Mouse (Mus musculus) embryonic facial prominence, embryonic 12.5 days (tissue): ENCODE measurements around the gene Cdc37l1. TPM values are rescaled to one million over a fixed set of nuclear protein-coding genes. Genes with fewer than 3 reads are reported as not detected.

Source experiments
- ATAC-seq: fragments of 200-750 bp; cut with Nextera tagmentation; 2 replicates; pipeline ENCODE4 v1.8.0; 2017; ENCODE audit not compliant: insufficient number of reproducible peaks, insufficient read depth, low FRiP score, low TSS enrichment
- H3K27ac ChIP-seq: fragments of 300-500 bp; sonication (generic); 2 replicates; pipeline ENCODE4 v1.5.1; 2016; ENCODE audit warnings: mild to moderate bottlenecking
- H3K27me3 ChIP-seq: fragments of 300-500 bp; sonication (generic); 2 replicates; pipeline ENCODE4 v1.6.1; 2016; ENCODE audit warnings: mild to moderate bottlenecking, moderate library complexity
- H3K36me3 ChIP-seq: fragments of 300-500 bp; sonication (generic); 2 replicates; pipeline ENCODE4 v1.6.1; 2016; ENCODE audit warnings: mild to moderate bottlenecking
- H3K4me1 ChIP-seq: fragments of 300-500 bp; sonication (generic); 2 replicates; pipeline ENCODE4 v1.6.1; 2016
- H3K4me2 ChIP-seq: fragments of 300-500 bp; sonication (generic); replicated peaks from 2 replicates; pipeline ENCODE4 v1.6.1; 2016; ENCODE audit warnings: mild to moderate bottlenecking, moderate library complexity
- H3K4me3 ChIP-seq: fragments of 300-500 bp; sonication (generic); 2 replicates; pipeline ENCODE4 v1.5.1; 2016; ENCODE audit warnings: mild to moderate bottlenecking
- H3K9ac ChIP-seq: fragments of 300-500 bp; sonication (generic); 2 replicates; pipeline ENCODE4 v1.6.1; 2016; ENCODE audit warnings: mild to moderate bottlenecking, moderate library complexity
- H3K9me3 ChIP-seq: fragments of 300-500 bp; sonication (generic); 2 replicates; pipeline ENCODE4 v1.6.1; 2016; ENCODE audit warnings: mild to moderate bottlenecking, moderate library complexity
- WGBS: fragments of 180-500 bp; shearing (Covaris S2); methylation state at CpG from one replicate; pipeline ENCODE4 v1.1.7; 2016; 5-methylcytosine and 5-hydroxymethylcytosine counted together
- polyA plus RNA-seq: library from polyadenylated mRNA; unstranded; fragments of >200 nt; fragmentation: Nextera tagmentation; extraction: Ambion mirVana; gene quantifications from 2 replicates; pipeline ENCODE4 v1.2.1, GENCODE M21; 2016

Gene Cdc37l1
- polyA plus RNA-seq, 1 experiment from 2014 or later = 48.3 TPM

- WGBS = 94% methylated on average over 5 of the region's 5 CpGs
Observed at GRCm38 (mm10) chr19:29037026-29037425, 46.9 kb downstream of the Cdc37l1 start.

GRCm38 (mm10) chr19:29037541-29037940 is 47.4 kb downstream of the Cdc37l1 start:
- no peak overlapping the region for H3K4me2 ChIP-seq
- ATAC-seq = no peak
- WGBS = 88% methylated on average over 10 of the region's 10 CpGs
- no peaks in the 10 kb centered on the region for H3K9me3 ChIP-seq
- no peak overlapping the region for H3K4me3 ChIP-seq
- H3K27ac ChIP-seq = no peak overlapping the region
- peaks cover 18% of the 10 kb centered on the region for H3K36me3 ChIP-seq
- no peak overlapping the region for H3K9ac ChIP-seq
- H3K4me1 ChIP-seq = no peaks in the 10 kb centered on the region
- H3K27me3 ChIP-seq = no peaks in the 10 kb centered on the region

More at GRCm38 (mm10) chr19:29037026-29037425, 46.9 kb downstream of the Cdc37l1 start:
- no peaks in the 10 kb centered on the region for H3K27me3 ChIP-seq
- no peak overlapping the region for H3K4me2 ChIP-seq
- peaks cover 24% of the 10 kb centered on the region for H3K36me3 ChIP-seq
- H3K27ac ChIP-seq = no peak overlapping the region
- no peak overlapping the region for H3K9ac ChIP-seq
- H3K4me1 ChIP-seq = no peaks in the 10 kb centered on the region
- ATAC-seq = no peak
- no peak overlapping the region for H3K4me3 ChIP-seq
- no peaks in the 10 kb centered on the region for H3K9me3 ChIP-seq

- Histone ChIP-seq H3K4me1 (no peaks in the 10 kb centered on the region), H3K4me2 (no peak overlapping the region), H3K9ac (no peak overlapping the region), H3K9me3 (no peaks in the 10 kb centered on the region), H3K4me3 (no peak overlapping the region), H3K27ac (no peak overlapping the region), H3K27me3 (no peaks in the 10 kb centered on the region), H3K36me3 (peaks cover 17% of the 10 kb centered on the region)
- no peak for ATAC-seq
Observed at GRCm38 (mm10) chr19:29039334-29039733, 49.2 kb downstream of the Cdc37l1 start.

- Histone ChIP-seq H3K9me3 (no peaks in the 10 kb centered on the region), H3K36me3 (peaks cover 8% of the 10 kb centered on the region), H3K9ac (no peak overlapping the region), H3K4me1 (peaks cover under 1% of the 10 kb centered on the region; the same call in 1 of the 2 replicates), H3K27ac (no peak overlapping the region), H3K4me3 (no peak overlapping the region), H3K27me3 (no peaks in the 10 kb centered on the region), H3K4me2 (no peak overlapping the region)
- no peak for ATAC-seq
- 84% methylated on average over 4 of the region's 4 CpGs for WGBS
Observed at GRCm38 (mm10) chr19:29040206-29040605, 50.1 kb downstream of the Cdc37l1 start.

GRCm38 (mm10) chr19:29042143-29042542 is 52.0 kb downstream of the Cdc37l1 start:
- no peak overlapping the region for H3K9ac ChIP-seq
- peaks cover 6% of the 10 kb centered on the region; the same call in 1 of the 2 replicates for H3K4me1 ChIP-seq
- ATAC-seq = no peak
- no peak overlapping the region for H3K4me2 ChIP-seq
- WGBS = 79% methylated on average over 6 of the region's 6 CpGs
- no peaks in the 10 kb centered on the region for H3K36me3 ChIP-seq
- no peak overlapping the region for H3K27ac ChIP-seq
- H3K27me3 ChIP-seq = no peaks in the 10 kb centered on the region
- no peak overlapping the region for H3K4me3 ChIP-seq
- no peaks in the 10 kb centered on the region for H3K9me3 ChIP-seq

GRCm38 (mm10) chr19:29042647-29043046 is 52.5 kb downstream of the Cdc37l1 start:
- no peak for ATAC-seq
- Histone ChIP-seq H3K27me3 (no peaks in the 10 kb centered on the region), H3K9me3 (no peaks in the 10 kb centered on the region), H3K4me2 (no peak overlapping the region), H3K36me3 (no peaks in the 10 kb centered on the region), H3K9ac (no peak overlapping the region), H3K4me1 (peaks cover 6% of the 10 kb centered on the region; the same call in 1 of the 2 replicates), H3K27ac (no peak overlapping the region), H3K4me3 (no peak overlapping the region)
- WGBS = 91% methylated on average over 9 of the region's 9 CpGs

GRCm38 (mm10) chr19:29044353-29044768 is 54.2 kb downstream of the Cdc37l1 start:
- 69% methylated on average over 9 of the region's 9 CpGs for WGBS
- H3K9ac ChIP-seq = no peak overlapping the region
- no peaks in the 10 kb centered on the region for H3K36me3 ChIP-seq
- H3K9me3 ChIP-seq = no peaks in the 10 kb centered on the region
- H3K27ac ChIP-seq = no peak overlapping the region
- H3K27me3 ChIP-seq = no peaks in the 10 kb centered on the region
- peaks cover 6% of the 10 kb centered on the region; the same call in 1 of the 2 replicates for H3K4me1 ChIP-seq
- no peak overlapping the region for H3K4me3 ChIP-seq
- H3K4me2 ChIP-seq = no peak overlapping the region
- no peak for ATAC-seq

GRCm38 (mm10) chr19:29045369-29045768 is 55.2 kb downstream of the Cdc37l1 start:
- no peak overlapping the region for H3K27ac ChIP-seq
- no peak overlapping the region for H3K9ac ChIP-seq
- peak overlapping the region; percentile 52; the same call in 1 of the 2 replicates for H3K4me2 ChIP-seq
- no peaks in the 10 kb centered on the region for H3K36me3 ChIP-seq
- no peaks in the 10 kb centered on the region for H3K9me3 ChIP-seq
- peaks cover 6% of the 10 kb centered on the region; the same call in 1 of the 2 replicates for H3K4me1 ChIP-seq
- H3K27me3 ChIP-seq = no peaks in the 10 kb centered on the region
- WGBS = 34% methylated on average over 4 of the region's 4 CpGs
- no peak overlapping the region for H3K4me3 ChIP-seq
- ATAC-seq = no peak

- Histone ChIP-seq H3K4me2 (peak overlapping the region; percentile 52), H3K27ac (peak overlapping the region; percentile 58), H3K9me3 (no peaks in the 10 kb centered on the region), H3K4me1 (peaks cover 6% of the 10 kb centered on the region; the same call in 1 of the 2 replicates), H3K27me3 (no peaks in the 10 kb centered on the region), H3K9ac (no peak overlapping the region), H3K36me3 (no peaks in the 10 kb centered on the region), H3K4me3 (peak overlapping the region; percentile 69)
- ATAC-seq = no peak
- WGBS = 23% methylated on average over 15 of the region's 15 CpGs
Observed at GRCm38 (mm10) chr19:29045956-29046650, 56.0 kb downstream of the Cdc37l1 start.

GRCm38 (mm10) chr19:29046961-29047333 is 56.8 kb downstream of the Cdc37l1 start:
- Histone ChIP-seq H3K9me3 (no peaks in the 10 kb centered on the region), H3K27ac (peak overlapping the region; percentile 87), H3K27me3 (no peaks in the 10 kb centered on the region), H3K9ac (peak overlapping the region; percentile 86), H3K4me2 (peak overlapping the region; percentile 52), H3K36me3 (no peaks in the 10 kb centered on the region), H3K4me3 (peak overlapping the region; percentile 69), H3K4me1 (peaks cover 6% of the 10 kb centered on the region; the same call in 1 of the 2 replicates)
- ATAC-seq = no peak
- 36% methylated on average over 4 of the region's 4 CpGs for WGBS

GRCm38 (mm10) chr19:29047334-29048170 is 57.4 kb downstream of the Cdc37l1 start, which contains the start of gene Ak3:
Gene Ak3 (minus strand): TSS chr19:29047961.
- Histone ChIP-seq H3K36me3 (no peaks in the 10 kb centered on the region), H3K4me2 (peak within 1 kb of the TSS; percentile 52), H3K9me3 (no peaks in the 10 kb centered on the region), H3K27ac (peak within 1 kb of the TSS; percentile 87), H3K4me3 (peak within 1 kb of the TSS; percentile 69), H3K4me1 (peaks cover 6% of the 10 kb centered on the region; the same call in 1 of the 2 replicates), H3K9ac (peak within 1 kb of the TSS; percentile 86), H3K27me3 (no peaks in the 10 kb centered on the region)
- ATAC-seq = peak; percentile 89
- WGBS = under 1% methylated on average over 68 of the region's 68 CpGs
